Mouse (Mus musculus) hindlimb bud, embryonic 11.5 days (tissue): ENCODE data around the gene Ercc5.

Experiments
- DNase-seq: peaks from one replicate; pipeline ENCODE4 v3.0.0-alpha.2; 2012; ENCODE audit warnings: low read depth, low spot score; ENCODE audit errors: extremely low spot score

Gene Ercc5

GRCm38 (mm10) chr1:44147563-44148381 lies at the start of gene Ercc5:
Ercc5 (plus strand) TSS chr1:44147744.
- peak; percentile 68 for DNase-seq

- no peak for DNase-seq
These were observed 45.9 kb upstream of the Ercc5 start for GRCm38 (mm10) chr1:44101448-44102225.

DNA sequence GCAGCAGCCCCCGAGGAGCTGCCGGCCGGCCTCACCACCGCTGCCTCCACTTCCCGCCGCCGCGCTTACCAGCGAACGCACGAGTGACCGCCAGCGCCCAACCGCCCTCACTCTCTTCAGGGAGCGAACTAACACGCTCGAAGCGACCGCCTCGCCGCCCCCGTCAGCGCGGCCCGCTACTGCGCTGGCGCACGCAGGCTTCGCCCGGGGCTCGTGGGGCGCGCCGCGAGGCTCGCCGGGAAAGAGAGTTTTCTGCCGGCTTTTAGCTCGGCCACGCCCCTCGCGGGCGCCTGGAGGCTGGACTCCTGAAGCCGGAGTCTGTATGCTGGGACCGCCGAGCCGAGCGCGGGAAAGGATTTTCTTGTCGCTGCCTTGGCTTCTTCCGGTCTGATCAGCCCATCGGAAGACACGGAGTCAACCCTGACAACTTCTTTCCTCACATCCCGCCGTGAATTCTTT lies 45.3 kb upstream of the Ercc5 start, which contains the start of gene Tex30:
Tex30 (minus strand) TSS at position 183 of the 459 bp plus-strand sequence.
- peak; percentile 86 for DNase-seq

DNA sequence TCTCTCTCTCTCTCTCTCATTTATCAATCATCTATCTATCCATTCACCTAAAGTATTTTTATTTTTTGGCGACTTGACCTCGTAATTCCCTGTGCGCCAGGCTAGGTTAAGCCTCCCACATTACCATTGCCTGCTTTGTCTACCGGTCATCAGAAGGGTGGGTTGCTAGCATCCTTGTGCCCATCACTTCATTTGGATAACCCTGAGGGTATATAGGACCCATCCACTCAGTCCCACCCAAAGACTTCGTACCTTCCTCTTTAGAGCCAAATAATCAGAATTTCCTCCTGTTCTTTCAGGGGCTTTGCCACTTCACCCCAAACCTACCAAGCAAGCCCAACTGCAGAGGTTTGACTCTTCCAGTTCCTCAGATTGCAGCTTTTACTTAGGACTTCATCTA lies 44.6 kb upstream of the Ercc5 start:
- DNase-seq: no peak

DNA sequence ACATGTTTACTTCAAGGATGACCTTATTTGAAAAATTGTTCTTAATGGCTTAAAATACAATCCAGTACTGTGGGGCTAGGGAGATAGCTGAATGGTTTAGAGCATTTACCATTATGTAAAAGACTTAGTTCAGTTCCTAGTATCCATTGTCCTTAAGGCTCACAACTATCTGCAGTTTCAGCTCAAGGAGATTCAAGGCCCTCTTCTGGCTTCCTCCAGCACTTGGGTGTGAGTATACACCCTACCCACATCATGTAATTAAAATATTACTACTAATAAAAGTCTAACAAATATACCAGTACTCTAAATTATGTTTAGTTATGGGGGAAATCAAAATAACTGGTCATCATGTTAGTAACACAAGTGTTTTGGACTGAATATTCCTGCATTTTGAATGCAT lies 30.0 kb upstream of the Ercc5 start:
- no peak for DNase-seq

DNA sequence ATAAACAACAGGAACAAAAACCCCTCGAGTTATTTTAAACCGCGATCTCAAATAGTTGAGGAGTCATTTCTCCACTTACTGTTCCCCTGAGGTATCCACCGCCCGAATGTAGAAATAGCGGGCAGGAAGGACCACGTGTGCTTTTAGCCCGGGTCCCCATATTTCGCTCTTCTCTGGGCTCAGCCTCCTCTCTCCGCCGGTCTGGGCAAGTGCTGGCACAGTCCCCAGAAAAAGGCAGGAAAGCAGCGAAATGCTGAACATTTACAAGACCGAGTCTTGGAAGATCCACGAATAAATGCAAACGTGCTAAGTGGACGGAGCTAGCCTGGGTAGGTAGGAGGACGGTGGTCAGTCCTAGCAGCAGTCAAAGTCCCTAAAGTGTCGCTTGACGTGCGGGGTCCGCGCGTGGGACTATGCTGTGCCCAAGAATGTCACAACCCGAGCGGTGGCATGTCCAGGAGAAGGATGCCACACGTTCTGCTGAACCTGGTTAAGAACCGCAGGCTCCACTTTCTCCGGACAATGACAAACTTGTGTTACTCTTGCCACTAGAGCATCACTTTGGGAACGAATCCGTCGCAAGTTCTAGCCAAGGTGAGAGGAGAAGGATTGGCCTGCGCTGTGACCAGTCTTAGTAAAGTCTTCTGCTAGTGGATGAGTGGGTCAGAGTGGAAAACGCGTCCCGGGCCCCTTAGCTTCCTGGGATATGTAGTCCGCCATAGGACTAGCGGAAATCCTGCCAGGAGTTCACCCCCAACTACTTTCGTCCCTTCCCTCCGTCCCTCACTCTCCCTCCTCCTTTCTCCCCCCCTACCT lies 29.1 kb upstream of the Ercc5 start, which contains the start of the genes Kdelc1 and Bivm:
Kdelc1 (minus strand) TSS at position 570 of the 816 bp plus-strand sequence.
Bivm (plus strand) TSS at position 719 of the 816 bp plus-strand sequence.
- DNase-seq: peak; percentile 89

GRCm38 (mm10) chr1:44119201-44120073 lies 28.1 kb upstream of the Ercc5 start:
- DNase-seq: no peak

GRCm38 (mm10) chr1:44120074-44120406 lies 27.5 kb upstream of the Ercc5 start:
- DNase-seq: no peak

DNA sequence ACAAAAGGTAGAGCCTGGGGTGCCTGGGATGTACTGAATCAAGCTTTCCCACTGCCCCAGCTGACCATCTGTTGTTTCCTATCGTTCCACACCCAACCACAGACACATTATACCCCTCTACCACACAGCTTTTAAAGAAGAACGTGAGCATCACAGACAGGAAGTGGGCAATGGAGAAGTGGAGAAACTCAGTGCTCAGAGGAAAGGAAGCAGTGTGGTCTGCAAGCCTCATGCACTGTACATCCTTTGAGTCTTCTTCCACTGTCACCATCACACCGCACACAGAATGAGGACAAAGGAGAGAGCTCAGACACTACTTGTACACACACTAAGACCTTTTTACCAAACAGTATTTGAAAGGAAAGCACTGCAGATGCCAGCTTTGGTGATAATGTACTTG lies 25.3 kb upstream of the Ercc5 start:
- no peak for DNase-seq

DNA sequence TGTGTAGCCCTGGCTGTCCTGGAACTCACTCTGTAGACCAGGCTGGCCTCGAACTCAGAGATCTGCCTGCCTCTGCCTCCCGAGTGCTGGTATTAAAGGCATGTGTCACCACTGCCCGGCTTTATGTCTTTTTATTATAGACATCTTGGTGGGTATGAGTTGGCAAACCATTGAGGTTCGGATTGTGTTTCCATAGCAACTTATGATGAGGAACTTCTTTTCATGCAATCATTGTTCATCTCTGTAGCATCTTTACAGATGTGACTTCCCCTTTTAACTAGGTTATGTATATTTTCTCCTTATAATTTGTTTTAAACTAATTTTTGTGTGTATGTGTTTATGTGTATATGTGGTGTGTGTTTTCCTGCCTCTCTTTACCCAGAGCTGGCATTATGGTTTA lies 22.0 kb upstream of the Ercc5 start:
- no peak for DNase-seq

- DNase-seq: no peak
These were observed 17.5 kb upstream of the Ercc5 start for GRCm38 (mm10) chr1:44129929-44130581.

DNA sequence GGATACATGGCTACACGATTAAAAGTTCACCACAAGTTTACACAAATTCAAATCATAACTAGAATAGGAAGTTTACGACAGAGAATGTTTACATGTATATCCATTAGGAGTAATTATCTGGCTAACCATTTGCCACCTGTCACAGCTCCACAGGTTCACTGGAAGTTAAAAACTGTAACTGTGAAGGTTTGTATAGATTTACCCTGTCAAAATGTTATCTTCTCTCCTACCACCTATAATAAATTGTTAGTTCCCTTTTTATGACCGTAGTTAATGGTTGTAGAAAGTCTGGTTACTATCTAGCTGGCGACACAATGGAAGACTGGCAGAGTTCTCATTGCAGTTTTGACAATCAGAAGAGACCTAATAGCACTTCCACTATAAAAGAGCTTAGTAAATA lies 7.3 kb upstream of the Ercc5 start:
- DNase-seq: no peak

- DNase-seq: no peak
These were observed 4.8 kb upstream of the Ercc5 start for GRCm38 (mm10) chr1:44142747-44143146.

DNA sequence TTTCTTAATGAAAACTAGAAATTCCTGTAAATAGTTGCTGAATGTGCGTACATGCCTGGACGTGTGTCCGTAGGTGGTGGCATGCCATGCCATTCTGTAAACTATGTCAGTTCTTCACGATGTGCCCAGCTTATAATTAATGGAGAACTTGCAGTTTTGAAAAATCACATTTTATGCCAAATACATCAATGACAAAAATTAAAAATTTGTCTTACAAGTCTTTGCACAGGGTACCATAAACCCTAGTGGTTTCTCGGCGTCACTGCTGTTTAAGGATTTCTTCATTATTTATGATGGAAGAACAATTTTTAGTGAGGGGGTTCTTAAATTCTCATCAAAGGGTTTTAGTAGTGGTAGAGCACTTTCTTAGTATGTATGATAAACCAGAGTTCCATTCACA lies 1.2 kb downstream of the Ercc5 start:
- DNase-seq: peak; percentile 37

DNA sequence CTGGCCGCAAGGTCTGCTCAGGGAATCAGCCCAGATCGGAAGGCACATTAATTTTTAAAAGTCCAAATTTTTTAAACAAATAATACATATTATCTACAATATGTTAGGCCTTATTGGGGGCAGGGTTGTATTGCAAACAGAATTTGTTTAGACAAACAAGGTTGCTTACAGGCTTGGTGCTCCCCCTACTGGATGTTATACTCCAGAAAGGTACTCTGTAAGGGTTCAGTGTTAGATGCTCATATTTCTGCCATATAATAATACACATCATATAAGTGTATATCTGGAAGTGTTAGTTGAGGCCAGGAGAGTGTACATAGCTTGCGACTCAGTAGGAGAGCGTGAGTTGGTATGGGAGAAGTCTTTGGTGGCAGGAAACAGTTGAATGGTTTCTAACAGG lies 7.7 kb downstream of the Ercc5 start:
- DNase-seq: no peak

DNA sequence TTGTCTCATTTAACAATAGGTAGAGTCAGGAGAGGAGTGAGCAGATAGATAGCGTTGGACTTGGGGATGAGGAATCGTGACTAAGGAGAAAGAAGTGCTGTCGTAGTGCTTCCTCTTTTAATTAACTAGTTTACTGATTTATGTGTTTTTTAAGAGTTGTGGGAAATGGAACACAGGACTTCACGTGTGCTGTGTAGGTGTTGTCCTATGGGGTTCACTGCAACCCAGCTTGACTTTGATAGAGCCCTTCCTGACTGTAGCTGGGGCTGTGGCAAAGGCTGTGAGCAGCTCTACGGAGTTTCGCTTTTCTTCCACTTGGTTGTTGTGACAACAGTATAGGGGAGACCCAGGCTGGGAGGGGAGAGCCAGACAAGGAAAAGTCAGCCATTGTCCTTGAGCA lies 10.8 kb downstream of the Ercc5 start:
- DNase-seq: no peak

GRCm38 (mm10) chr1:44161818-44162217 lies 14.3 kb downstream of the Ercc5 start:
- no peak for DNase-seq

GRCm38 (mm10) chr1:44162389-44162788 lies 14.8 kb downstream of the Ercc5 start:
- no peak for DNase-seq

- DNase-seq: no peak
These were observed 20.4 kb downstream of the Ercc5 start for GRCm38 (mm10) chr1:44167859-44168383.
